Mouse (Mus musculus): ENCODE measurements around the gene Vmn1r6. TPM values are rescaled to one million over a fixed set of nuclear protein-coding genes. Genes with fewer than 3 reads are reported as not detected.
"Not testable (repeated sequence)": the region's sequence is repeated elsewhere in the genome, so short reads cannot be mapped to it uniquely, and the experiment has no call there.

The Vmn1r6 gene
- polyA plus RNA-seq (2012; rRNA removed) = 0.01 and 0.04 TPM in 2 replicates

DNA sequence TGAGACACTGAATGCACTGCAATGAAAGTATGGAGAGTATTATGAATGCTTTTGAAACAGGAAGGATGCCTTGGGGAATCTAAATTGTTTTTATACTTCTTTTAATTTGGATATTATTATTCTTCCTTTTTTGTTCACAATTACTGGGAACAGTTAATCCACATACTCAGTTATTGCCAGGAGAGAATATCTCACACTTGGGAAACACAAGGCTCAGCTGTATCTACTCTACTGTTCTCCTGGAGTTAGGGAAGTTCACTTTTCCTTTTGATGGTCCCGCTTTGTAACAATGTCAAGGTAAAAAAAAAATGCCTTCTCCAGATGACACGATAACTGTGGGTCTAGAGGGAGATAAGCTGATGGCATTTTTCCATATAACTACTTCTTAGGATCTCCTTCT lies at the start of gene Vmn1r6:
Vmn1r6 (plus strand) TSS at position 301 of the 400 bp plus-strand sequence.
- H3K4me3 ChIP-seq (ENCODE audit: control insufficient read depth, low read depth, low read length) = no peak within 1 kb of the TSS
- no peaks in the 10 kb centered on the region for H3K4me1 ChIP-seq (ENCODE audit: control insufficient read depth, insufficient read depth, low read length)
- TF ChIP-seq POLR2A (IDR thresholded peaks at IDR 0.05; ENCODE audit: control insufficient read depth, low read depth, low read length) (no peak), CTCF (IDR thresholded peaks at IDR 0.05; ENCODE audit: control insufficient read depth, insufficient read depth, insufficient replicate concordance, low read depth, low read length) (no peak)
- no peaks in the 10 kb centered on the region for H3K27me3 ChIP-seq (ENCODE audit: control insufficient read depth, insufficient read depth, low read length)
- no peaks in the 10 kb centered on the region for H3K36me3 ChIP-seq (ENCODE audit: control insufficient read depth, insufficient read depth, low read length)
- no peak within 1 kb of the TSS for H3K27ac ChIP-seq (ENCODE audit: control insufficient read depth, insufficient read depth, low read depth, low read length)

DNA sequence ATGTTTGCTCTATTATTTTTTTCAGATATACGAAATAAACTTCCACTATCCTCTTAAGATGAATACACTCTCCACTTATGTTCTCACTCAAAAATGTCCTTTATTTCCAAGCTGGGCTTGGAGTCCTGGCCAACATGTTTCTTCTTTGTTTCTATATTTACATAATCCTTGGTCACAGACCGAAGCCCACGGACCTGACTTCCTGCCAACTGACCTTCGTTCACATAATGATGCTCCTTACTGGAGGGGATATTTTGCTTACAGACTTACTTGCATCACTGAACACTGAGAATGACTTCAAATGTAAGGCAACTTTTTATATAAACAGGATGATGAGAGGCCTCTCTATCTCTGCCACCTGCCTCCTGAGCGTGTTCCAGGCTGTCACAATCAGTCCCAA lies 40.6 kb upstream of the Vmn1r6 start:
- H3K27ac ChIP-seq (ENCODE audit: control insufficient read depth, insufficient read depth, low read depth, low read length) = no peak overlapping the region
- TF ChIP-seq CTCF (IDR thresholded peaks at IDR 0.05; ENCODE audit: control insufficient read depth, insufficient read depth, insufficient replicate concordance, low read depth, low read length) = no peak
- no peak for TF ChIP-seq POLR2A (IDR thresholded peaks at IDR 0.05; ENCODE audit: control insufficient read depth, low read depth, low read length)
- H3K4me1 ChIP-seq (ENCODE audit: control insufficient read depth, insufficient read depth, low read length) = no peaks in the 10 kb centered on the region
- H3K27me3 ChIP-seq (ENCODE audit: control insufficient read depth, insufficient read depth, low read length) = no peaks in the 10 kb centered on the region
- no peaks in the 10 kb centered on the region for H3K36me3 ChIP-seq (ENCODE audit: control insufficient read depth, insufficient read depth, low read length)
- H3K4me3 ChIP-seq (ENCODE audit: control insufficient read depth, low read depth, low read length) = no peak overlapping the region

DNA sequence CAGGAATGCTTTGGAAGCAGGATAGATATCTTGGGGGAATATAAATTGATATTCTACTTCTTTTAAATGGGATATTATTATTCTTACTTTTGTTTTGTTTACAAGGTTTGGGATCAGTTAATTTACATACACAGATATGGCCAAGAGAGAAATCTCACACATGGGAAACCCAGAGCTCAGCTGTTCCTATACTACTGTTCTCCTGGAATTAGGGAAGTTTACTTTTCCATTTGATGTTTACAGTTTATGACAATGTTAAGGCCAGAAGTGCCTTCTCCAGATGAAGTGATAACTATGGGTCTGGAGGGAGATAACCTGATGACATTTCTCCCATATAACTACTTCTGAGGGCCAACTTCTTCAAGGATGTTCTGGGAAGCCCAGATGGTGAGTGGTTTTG lies 27.1 kb upstream of the Vmn1r6 start, which contains the start of gene Vmn1r5:
Vmn1r5 (plus strand) TSS at position 301 of the 400 bp plus-strand sequence.
- no peaks in the 10 kb centered on the region for H3K27me3 ChIP-seq (ENCODE audit: control insufficient read depth, insufficient read depth, low read length)
- no peaks in the 10 kb centered on the region for H3K36me3 ChIP-seq (ENCODE audit: control insufficient read depth, insufficient read depth, low read length)
- no peak within 1 kb of the TSS for H3K4me3 ChIP-seq (ENCODE audit: control insufficient read depth, low read depth, low read length)

DNA sequence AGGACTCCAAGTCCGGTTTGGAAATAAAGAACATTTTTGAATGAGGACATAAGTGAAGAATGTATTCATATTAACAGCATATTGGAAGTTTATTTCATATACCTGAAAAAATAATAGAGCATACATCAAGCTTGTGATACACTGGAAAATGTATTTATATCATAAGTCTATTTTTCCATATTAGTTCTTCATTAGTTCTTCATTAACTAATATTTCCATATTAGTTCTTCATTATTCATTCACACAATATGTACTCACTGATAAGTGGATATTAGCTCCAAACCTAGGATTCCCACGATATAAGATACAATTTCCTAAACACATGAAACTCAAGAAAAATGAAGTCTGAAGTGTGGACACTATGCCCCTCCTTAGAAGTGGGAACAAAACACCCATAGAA lies 28.2 kb downstream of the Vmn1r6 start, which contains the start of gene Vmn1r7:
Vmn1r7 (minus strand) TSS at position 101 of the 400 bp plus-strand sequence.
- H3K27me3 ChIP-seq (ENCODE audit: control insufficient read depth, insufficient read depth, low read length); H3K36me3 ChIP-seq (ENCODE audit: control insufficient read depth, insufficient read depth, low read length); H3K27ac ChIP-seq (ENCODE audit: control insufficient read depth, insufficient read depth, low read depth, low read length); H3K4me1 ChIP-seq (ENCODE audit: control insufficient read depth, insufficient read depth, low read length); H3K4me3 ChIP-seq (ENCODE audit: control insufficient read depth, low read depth, low read length): not testable (repeated sequence)

More for the DNA sequence above, 27.1 kb upstream of the Vmn1r6 start, which contains the start of gene Vmn1r5:
- Histone ChIP-seq H3K4me1 (ENCODE audit: control insufficient read depth, insufficient read depth, low read length) (no peaks in the 10 kb centered on the region), H3K27ac (ENCODE audit: control insufficient read depth, insufficient read depth, low read depth, low read length) (no peak within 1 kb of the TSS)
- no peak for TF ChIP-seq POLR2A (IDR thresholded peaks at IDR 0.05; ENCODE audit: control insufficient read depth, low read depth, low read length)

DNA sequence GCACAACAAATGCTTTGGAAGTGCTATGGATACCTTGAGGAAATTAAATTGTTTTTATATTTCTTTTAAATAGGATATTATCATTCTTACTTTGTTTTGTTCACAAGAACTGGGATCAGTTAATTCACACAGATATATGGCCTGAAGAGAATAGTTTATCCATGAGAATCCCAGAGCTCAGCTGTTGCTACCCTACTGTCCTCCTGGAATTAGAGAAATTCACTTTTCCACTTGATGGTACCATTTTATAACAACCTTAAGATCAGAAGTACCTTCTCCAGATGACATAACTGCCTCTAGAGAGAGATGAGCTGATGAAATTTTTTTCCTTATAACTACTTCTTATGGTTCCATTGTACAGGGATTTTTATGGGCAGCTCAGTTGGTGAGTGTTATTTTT lies 34.9 kb downstream of the Vmn1r6 start, which contains the start of gene Vmn1r8:
Vmn1r8 (plus strand) TSS at position 301 of the 400 bp plus-strand sequence.
- H3K27ac ChIP-seq (ENCODE audit: control insufficient read depth, insufficient read depth, low read depth, low read length) = no peak within 1 kb of the TSS
- H3K27me3 ChIP-seq (ENCODE audit: control insufficient read depth, insufficient read depth, low read length) = no peaks in the 10 kb centered on the region
- no peaks in the 10 kb centered on the region for H3K36me3 ChIP-seq (ENCODE audit: control insufficient read depth, insufficient read depth, low read length)
- no peak within 1 kb of the TSS for H3K4me3 ChIP-seq (ENCODE audit: control insufficient read depth, low read depth, low read length)
- TF ChIP-seq POLR2A (IDR thresholded peaks at IDR 0.05; ENCODE audit: control insufficient read depth, low read depth, low read length) (no peak), CTCF (IDR thresholded peaks at IDR 0.05; ENCODE audit: control insufficient read depth, insufficient read depth, insufficient replicate concordance, low read depth, low read length) (no peak)
- no peaks in the 10 kb centered on the region for H3K4me1 ChIP-seq (ENCODE audit: control insufficient read depth, insufficient read depth, low read length)

DNA sequence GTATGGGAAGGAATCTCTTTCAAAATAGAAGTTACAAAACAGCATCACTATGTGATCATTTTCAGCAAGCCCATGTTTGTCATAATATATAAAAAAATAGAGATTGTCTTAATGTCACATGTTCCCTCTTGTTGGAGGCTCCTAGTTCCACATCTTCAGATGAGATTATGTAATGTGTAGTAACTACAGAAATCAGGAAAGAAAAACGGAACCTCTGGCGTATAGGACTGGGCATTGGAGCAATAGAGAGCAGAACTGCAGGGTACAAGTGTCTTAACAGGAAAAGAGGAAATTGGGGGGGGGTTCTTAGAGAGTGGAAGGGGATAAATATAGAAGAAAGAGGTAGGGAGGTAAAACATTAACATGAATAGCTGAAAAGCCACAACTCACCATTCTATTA lies 37.6 kb downstream of the Vmn1r6 start:
- H3K27me3 ChIP-seq (ENCODE audit: control insufficient read depth, insufficient read depth, low read length) = no peaks in the 10 kb centered on the region
- H3K36me3 ChIP-seq (ENCODE audit: control insufficient read depth, insufficient read depth, low read length) = no peaks in the 10 kb centered on the region
- TF ChIP-seq CTCF (IDR thresholded peaks at IDR 0.05; ENCODE audit: control insufficient read depth, insufficient read depth, insufficient replicate concordance, low read depth, low read length) = no peak
- no peak for TF ChIP-seq POLR2A (IDR thresholded peaks at IDR 0.05; ENCODE audit: control insufficient read depth, low read depth, low read length)
- H3K4me3 ChIP-seq (ENCODE audit: control insufficient read depth, low read depth, low read length) = no peak overlapping the region
- no peak overlapping the region for H3K27ac ChIP-seq (ENCODE audit: control insufficient read depth, insufficient read depth, low read depth, low read length)
- H3K4me1 ChIP-seq (ENCODE audit: control insufficient read depth, insufficient read depth, low read length) = no peaks in the 10 kb centered on the region

Other genes with a start within 250 kb of the Vmn1r6 start
- gene Kbtbd2, start 199.4 kb upstream of the Vmn1r6 start, polyA plus RNA-seq (2012; rRNA removed) = 3.7 and 5.5 TPM in 2 replicates
- 6.0 and 10.5 TPM in 2 replicates for gene Fkbp9, start 165.2 kb upstream of the Vmn1r6 start, polyA plus RNA-seq (2012; rRNA removed)
- gene Nt5c3, start 73.3 kb upstream of the Vmn1r6 start, polyA plus RNA-seq (2012; rRNA removed) = 4.8 and 7.4 TPM in 2 replicates
- 0.75 and 0.90 TPM in 2 replicates for gene Vmn1r4, start 73.2 kb upstream of the Vmn1r6 start, polyA plus RNA-seq (2012; rRNA removed)
- gene Vmn1r5, start 27.0 kb upstream of the Vmn1r6 start, polyA plus RNA-seq (2012; rRNA removed) = 0.10 TPM in 1 of 2 replicates, not detected in the other
- gene Vmn1r7, start 28.1 kb downstream of the Vmn1r6 start, polyA plus RNA-seq (2012; rRNA removed) = not detected in 2 replicates
- not detected in 2 replicates for gene Vmn1r8, start 35.0 kb downstream of the Vmn1r6 start, polyA plus RNA-seq (2012; rRNA removed)
- gene Vmn1r9, start 69.5 kb downstream of the Vmn1r6 start, polyA plus RNA-seq (2012; rRNA removed) = not detected in 2 replicates
- gene Vmn1r10, start 112.2 kb downstream of the Vmn1r6 start, polyA plus RNA-seq (2012; rRNA removed) = not detected in 2 replicates
- gene Vmn1r11, start 136.2 kb downstream of the Vmn1r6 start, polyA plus RNA-seq (2012; rRNA removed) = not detected in 2 replicates
- gene Vmn1r12, start 159.7 kb downstream of the Vmn1r6 start, polyA plus RNA-seq (2012; rRNA removed) = not detected in 2 replicates
- gene Vmn1r13, start 206.0 kb downstream of the Vmn1r6 start, polyA plus RNA-seq (2012; rRNA removed) = not detected in 2 replicates
- 0.01 TPM in 1 of 2 replicates, not detected in the other for gene Vmn1r14, start 234.4 kb downstream of the Vmn1r6 start, polyA plus RNA-seq (2012; rRNA removed)

All from testis, adult 2 months (tissue).